Mouse (Mus musculus) gastrocnemius, postnatal 36 days (tissue): ENCODE data around the gene Unc5b. TPM values are rescaled to one million over a fixed set of nuclear protein-coding genes. Genes with fewer than 3 reads are reported as not detected.

ENCODE experiments used
- DNase-seq, 2 experiments: peaks; one replicate each; pipeline ENCODE4 v3.0.0; 2022
- intact Hi-C: fragments of 180-260 bp; cut with DNase I; formaldehyde crosslinking; loops from one replicate; pipeline ENCODE4 v1.15.1; 2025
- total RNA-seq, 2 experiments: library from RNA; stranded (reverse); gene quantifications; 2 replicates each; pipeline ENCODE4 v1.2.3; 2021

Gene Unc5b
- total RNA-seq, 2 experiments from 2014 or later: 2.2 TPM

DNA sequence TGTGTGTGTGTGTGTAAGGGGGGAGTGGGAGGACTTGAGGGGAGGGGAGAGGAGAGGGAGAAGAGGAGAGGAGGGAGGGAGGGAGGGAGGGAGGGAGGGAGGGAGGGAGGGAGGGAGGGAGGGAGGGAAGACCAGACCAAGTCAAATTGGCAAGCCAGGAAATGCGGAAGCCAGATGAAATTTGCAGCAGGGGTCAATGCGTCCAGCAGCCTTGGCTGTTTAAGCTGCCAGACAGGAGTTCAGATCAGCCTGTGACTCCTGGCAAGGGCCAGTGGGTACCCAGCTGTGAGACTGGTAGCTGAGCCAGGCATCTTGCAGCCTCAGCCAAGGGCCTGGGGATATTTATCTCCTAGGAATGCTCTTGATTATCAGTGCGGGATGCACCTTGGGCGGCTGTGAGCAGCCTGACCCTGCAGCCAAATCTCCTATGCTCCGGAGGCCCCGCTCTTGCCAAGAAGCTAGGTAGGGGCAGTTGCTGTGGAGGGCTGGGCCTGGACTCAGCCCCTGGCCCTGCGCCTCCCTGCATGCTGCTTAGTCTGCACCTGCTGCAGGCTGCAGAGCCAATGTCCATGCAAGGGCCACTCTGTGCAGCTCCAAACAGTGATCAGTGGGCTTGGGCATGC, 9.5 kb downstream of the Unc5b start:
- DNase-seq: no peak

GRCm38 (mm10) chr10:60821311-60821710, 10.1 kb downstream of the Unc5b start:
- no peak for DNase-seq
- intact Hi-C loops: no loop called here

More for the DNA sequence above, 9.5 kb downstream of the Unc5b start:
- intact Hi-C loops: no loop called here

GRCm38 (mm10) chr10:60820552-60820951, 10.8 kb downstream of the Unc5b start:
- intact Hi-C loops: no loop called here
- peak in 1 of 2 experiments; percentile 39 for DNase-seq

- DNase-seq: no peak
- intact Hi-C loops: no loop called here
Measured at GRCm38 (mm10) chr10:60819654-60820192, 11.7 kb downstream of the Unc5b start.

GRCm38 (mm10) chr10:60819179-60819578, 12.2 kb downstream of the Unc5b start:
- DNase-seq: no peak
- intact Hi-C loops: no loop called here

DNA sequence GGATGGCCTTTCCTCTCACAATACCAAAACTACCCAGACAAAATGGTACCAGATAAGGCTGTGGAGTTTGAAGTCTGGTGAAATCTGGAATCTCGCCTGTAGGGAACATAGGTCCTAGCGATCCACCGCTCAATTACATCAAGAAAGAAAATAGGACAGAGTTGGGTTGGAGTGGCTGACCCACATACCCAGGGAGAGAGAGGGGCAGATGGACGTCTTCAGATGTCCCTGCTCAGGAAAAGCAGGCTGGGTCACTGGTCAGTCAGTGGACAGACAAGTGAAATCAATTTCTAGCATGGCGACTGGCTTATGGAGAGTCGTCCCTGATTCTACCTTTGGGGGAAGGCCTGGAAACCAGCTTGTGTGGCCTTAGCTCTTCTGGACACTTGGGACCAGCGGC, 12.7 kb downstream of the Unc5b start:
- intact Hi-C loops: no loop called here
- no peak for DNase-seq

DNA sequence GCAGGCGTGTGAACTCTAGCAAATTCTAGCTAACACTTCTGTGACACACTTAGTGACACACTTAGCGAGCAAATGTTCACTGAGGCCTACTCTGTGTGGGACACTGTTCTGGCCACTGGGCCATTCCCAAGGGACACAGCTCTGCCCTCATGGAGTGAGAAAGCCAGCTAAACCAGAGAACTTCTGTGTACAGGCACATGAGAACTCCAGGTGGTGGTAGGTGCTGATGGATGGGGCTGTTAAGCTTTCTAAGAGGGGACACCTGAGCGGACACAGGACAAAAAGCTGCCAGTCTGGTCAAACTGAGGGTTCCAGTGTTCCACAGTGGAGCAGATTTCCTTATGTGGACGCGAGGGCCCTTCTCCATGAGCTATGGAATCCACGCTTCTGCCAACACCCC, 13.5 kb downstream of the Unc5b start:
- DNase-seq: no peak
- intact Hi-C loops: no loop called here

DNA sequence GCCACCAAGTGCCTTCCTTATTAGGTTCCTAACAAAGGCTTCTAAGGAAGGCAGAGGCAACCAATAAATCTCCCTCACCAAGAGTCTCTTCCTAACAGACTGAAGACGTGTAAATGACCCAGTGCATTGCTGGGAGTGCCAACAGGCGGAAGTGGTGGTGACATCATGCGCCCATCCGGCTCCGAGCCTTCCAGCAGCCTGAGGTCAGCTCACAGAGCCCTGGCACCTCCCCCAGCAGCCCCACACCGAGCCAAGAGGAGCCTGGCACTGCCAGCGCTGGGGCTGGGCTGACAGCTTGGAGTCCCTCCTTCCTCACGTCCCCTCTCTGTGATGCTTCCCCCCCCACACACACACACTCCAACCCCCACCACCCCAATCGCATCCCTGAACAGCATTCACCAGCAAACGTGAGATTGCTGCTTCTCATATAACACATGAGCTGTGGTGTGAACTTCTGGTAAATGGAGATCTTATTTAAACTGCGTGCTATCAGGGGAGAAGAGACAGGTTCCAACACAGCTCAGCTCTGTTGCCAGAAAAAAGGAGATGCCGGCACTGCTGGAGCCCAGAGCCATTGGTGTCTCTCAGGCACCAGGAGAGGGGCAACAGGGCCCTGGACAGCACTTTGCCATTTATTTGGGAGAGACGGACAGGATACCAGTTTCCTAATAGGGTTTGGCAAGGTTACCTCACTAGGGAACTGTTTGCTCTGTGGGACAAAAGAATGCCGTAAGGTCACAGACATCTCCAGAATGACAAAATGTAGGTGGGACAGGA, 14.3 kb downstream of the Unc5b start:
- DNase-seq: peak in 1 of 2 experiments; percentile 44
- intact Hi-C loops: no loop called here

DNA sequence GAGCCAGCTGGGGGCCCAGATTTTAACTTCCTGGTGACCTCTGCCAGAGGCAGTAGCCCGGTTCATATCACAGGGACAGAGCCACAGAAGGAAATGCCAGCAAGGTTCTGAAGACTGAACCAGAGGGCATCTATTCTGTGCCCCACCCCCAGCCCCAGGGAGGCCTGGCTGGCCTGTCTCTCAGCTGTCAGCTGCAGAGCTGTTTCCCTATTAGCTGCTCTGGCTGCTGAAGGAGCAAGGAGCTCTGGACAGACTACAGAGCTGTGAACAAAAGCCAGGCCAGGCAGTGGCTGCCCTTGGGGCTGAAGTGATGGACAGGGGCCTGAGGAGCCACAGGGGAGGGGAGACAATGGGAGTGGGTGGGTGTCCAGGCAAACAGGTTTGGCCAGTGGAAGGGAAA, 15.5 kb downstream of the Unc5b start:
- intact Hi-C loops: no loop called here
- no peak for DNase-seq

GRCm38 (mm10) chr10:60815059-60815458, 16.3 kb downstream of the Unc5b start:
- DNase-seq: no peak
- intact Hi-C loops: no loop called here

DNA sequence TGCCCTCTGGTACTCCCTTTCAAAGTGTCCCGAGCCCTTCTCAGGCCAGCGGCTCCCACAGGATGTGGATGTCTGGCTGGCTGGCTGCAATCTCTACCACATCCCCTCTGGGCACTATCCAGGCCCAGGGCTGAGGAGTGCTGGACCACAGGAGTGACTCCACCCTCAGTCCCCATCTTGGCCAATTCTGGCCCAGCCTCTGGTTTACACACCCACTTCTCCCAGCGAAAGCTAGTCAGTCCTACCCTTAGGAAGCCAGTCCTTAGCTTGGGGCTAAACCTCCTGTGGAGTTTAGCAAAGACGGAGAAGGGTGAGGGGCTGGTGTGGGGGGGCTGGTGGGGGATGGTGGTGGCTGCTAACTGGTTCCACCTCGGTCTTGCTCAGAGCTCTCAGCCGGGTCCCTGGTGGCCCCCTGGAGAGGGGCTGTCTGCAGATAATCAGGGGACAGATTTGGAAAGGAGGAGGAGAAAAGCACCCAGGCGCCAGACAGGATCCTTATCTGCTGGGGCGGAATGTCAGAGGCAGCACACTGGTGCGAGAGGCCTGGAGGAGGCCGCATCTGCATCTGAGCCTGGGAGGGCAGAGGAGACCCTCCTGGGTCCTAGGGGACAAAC, 16.8 kb downstream of the Unc5b start:
- peak in 1 of 2 experiments; percentile 48 for DNase-seq
- intact Hi-C loops: no loop called here

DNA sequence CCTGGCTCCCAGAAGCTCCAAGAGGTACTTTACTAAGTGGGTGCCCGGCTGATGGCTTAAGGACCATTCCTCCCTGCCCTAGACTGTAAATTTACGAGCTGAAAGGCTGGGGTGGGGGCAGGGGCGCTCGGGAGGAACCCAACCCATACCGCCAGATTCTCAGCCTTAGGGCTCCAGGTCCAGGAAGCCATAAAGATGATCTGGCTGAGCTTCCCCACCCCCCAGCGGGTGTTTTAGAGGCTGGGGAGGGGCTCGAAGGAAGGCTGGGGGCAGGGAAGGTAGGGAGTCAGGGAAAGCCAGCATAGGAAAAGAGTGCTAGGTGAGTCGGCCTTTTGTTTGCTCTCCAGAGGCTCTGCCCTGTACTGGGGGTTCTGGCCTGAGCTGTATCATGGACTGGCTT, 17.8 kb downstream of the Unc5b start:
- DNase-seq: no peak

GRCm38 (mm10) chr10:60811792-60812525, 19.4 kb downstream of the Unc5b start:
- intact Hi-C loops: no loop called here
- DNase-seq: no peak

More for the DNA sequence above, 17.8 kb downstream of the Unc5b start:
- intact Hi-C loops: no loop called here

GRCm38 (mm10) chr10:60808447-60808846, 22.9 kb downstream of the Unc5b start:
- intact Hi-C loops: no loop called here
- DNase-seq: no peak

DNA sequence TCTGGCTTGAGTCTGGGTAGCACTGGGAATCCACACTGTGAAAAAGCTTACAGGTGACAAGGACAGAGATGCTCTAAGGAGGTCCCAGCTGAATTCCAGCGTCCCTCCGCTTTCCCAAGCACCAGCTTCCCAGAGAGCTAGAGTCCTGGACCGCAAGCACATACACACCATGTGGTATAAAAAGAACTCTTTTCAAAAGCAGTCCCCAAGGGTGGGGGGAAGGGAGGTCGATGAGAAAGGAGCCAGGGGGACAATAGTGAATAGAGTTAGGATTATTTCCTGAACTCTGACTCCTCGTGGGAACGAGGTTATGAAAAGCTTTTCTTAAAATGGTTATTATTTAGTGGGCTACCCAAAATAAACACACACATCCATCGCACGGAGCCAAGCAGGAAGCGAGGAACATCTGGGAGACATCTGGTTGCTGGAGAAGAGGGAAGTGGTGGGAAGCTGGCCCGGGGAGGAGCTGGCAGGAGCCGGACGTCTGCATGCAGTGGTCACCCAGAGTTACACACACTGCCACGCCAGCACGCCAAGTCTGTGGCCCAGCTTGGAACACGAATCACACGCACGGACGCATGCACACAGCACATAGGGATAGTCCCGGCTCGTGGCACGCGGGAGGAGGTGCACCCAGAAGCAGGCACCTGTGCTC, 23.7 kb downstream of the Unc5b start:
- intact Hi-C loops: no loop called here
- peak; percentile 60 to 64 for DNase-seq

- no peak for DNase-seq
- intact Hi-C loops: no loop called here
Measured at GRCm38 (mm10) chr10:60806207-60806538, 25.2 kb downstream of the Unc5b start.

- intact Hi-C loops: no loop called here
- DNase-seq: no peak
Measured at GRCm38 (mm10) chr10:60805436-60806206, 25.8 kb downstream of the Unc5b start.

DNA sequence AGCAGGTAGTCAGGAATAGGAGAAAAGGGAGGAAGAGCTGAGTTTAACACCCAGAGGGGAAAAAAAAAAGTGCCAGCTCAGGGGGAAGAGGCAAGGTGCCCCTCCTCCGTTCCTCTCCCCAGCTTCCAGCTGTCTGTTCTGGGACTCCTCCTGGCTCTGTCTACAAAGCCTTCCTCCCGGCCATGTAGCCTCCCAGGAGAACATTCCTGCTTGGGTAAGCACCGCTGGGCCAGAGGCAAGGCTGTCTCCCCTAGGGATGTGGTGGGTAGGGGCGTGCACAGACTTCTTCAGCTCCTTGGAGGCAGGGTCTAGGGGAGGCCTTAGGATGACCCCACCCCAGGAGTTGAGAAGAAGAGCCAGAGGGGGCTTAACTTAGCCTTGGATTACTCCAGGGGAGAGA, 26.5 kb downstream of the Unc5b start:
- DNase-seq: no peak
- intact Hi-C loops: no loop called here

DNA sequence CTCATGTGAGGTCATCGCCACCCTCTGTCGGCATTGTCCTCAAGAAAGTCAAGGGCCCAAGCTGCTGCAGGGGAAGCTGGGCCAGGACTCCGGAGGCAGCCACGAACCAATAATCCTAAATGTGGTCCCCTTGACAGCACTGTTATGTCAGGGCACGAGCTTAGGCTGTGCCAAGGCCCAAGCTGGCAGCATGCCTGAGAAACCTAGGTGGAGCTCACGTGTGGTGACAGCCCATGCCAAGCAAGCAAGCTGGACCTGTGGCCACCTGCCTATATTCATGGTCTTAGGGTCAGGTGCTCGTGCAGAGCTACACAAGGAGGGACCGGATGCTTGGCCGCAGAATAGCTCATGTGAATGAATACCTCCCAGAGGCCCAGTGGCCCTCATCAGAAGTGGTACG, 27.4 kb downstream of the Unc5b start:
- intact Hi-C loops: no loop called here
- DNase-seq: no peak
